In genomic region chr12:73705097-73705690, GRCm38 (mm10) we compare ENCODE assay signal across 10 mouse cellular contexts.
DNase-seq lines count a peak whose midpoint lies in the region; ATAC-seq and TF ChIP-seq lines count a peak whose summit lies in the region.
"Had no signal": no experiment of that assay in that cellular context is flagged by ENCODE, and none has a peak within 500 bp of the region (broad histone marks: within the 10 kb centered on the region; RNA-seq: fewer than 3 reads in every experiment).

No protein-coding gene starts in this region.

- H3K27ac ChIP-seq in heart, embryonic 11.5 days (ENCODE audit: low read depth, low read length), result no peak overlapping the region
- no peak overlapping the region for H3K27ac ChIP-seq in embryonic facial prominence, embryonic 11.5 days (replicated peaks; ENCODE audit: low read depth, low read length)
- H3K27ac ChIP-seq in hindbrain, postnatal 0 days, result no peak overlapping the region
- no peak overlapping the region for H3K27ac ChIP-seq in limb, embryonic 13.5 days
- H3K27ac ChIP-seq: heart, embryonic 15.5 days had no signal

- H3K36me3 ChIP-seq in heart, embryonic 11.5 days (ENCODE audit: control insufficient read depth, insufficient read depth, low read length), result no peaks in the 10 kb centered on the region
- H3K36me3 ChIP-seq in embryonic facial prominence, embryonic 11.5 days (replicated peaks; ENCODE audit: control insufficient read depth, insufficient read depth, low read depth, low read length), result no peaks in the 10 kb centered on the region
- no peaks in the 10 kb centered on the region for H3K36me3 ChIP-seq in hindbrain, postnatal 0 days (ENCODE audit: insufficient read depth, low read length)
- H3K36me3 ChIP-seq in limb, embryonic 13.5 days, result no peaks in the 10 kb centered on the region
- H3K36me3 ChIP-seq: G1E; heart, embryonic 15.5 days had no signal

- H3K4me2 ChIP-seq in heart, embryonic 11.5 days, result no peak overlapping the region
- H3K4me2 ChIP-seq in embryonic facial prominence, embryonic 11.5 days (ENCODE audit: low read depth, low read length), result no peak overlapping the region
- no peak overlapping the region for H3K4me2 ChIP-seq in hindbrain, postnatal 0 days (ENCODE audit: low read depth, low read length)
- peak overlapping the region; percentile 21 for H3K4me2 ChIP-seq in limb, embryonic 13.5 days (replicated peaks)
- H3K4me2 ChIP-seq: heart, embryonic 15.5 days had no signal

- H3K27me3 ChIP-seq in heart, embryonic 11.5 days (ENCODE audit: control insufficient read depth, insufficient read depth, low read length), result no peaks in the 10 kb centered on the region
- no peaks in the 10 kb centered on the region for H3K27me3 ChIP-seq in embryonic facial prominence, embryonic 11.5 days (ENCODE audit: control insufficient read depth, insufficient read depth, low read length)
- H3K27me3 ChIP-seq in hindbrain, postnatal 0 days (ENCODE audit: insufficient read depth, low read length), result no peaks in the 10 kb centered on the region
- H3K27me3 ChIP-seq in limb, embryonic 13.5 days, result 0 out of 2 replicates have a peak, but pooled peaks cover 9% of the 10 kb centered on the region
- H3K27me3 ChIP-seq: heart, embryonic 15.5 days had no signal

- H3K9me3 ChIP-seq in heart, embryonic 11.5 days (replicated peaks; ENCODE audit: control insufficient read depth, low read length), result no peaks in the 10 kb centered on the region
- no peaks in the 10 kb centered on the region for H3K9me3 ChIP-seq in embryonic facial prominence, embryonic 11.5 days (replicated peaks; ENCODE audit: control insufficient read depth, low read length)
- H3K9me3 ChIP-seq in hindbrain, postnatal 0 days (ENCODE audit: low read length), result no peaks in the 10 kb centered on the region
- no peaks in the 10 kb centered on the region for H3K9me3 ChIP-seq in limb, embryonic 13.5 days
- H3K9me3 ChIP-seq: heart, embryonic 15.5 days had no signal

- H3K4me1 ChIP-seq in heart, embryonic 11.5 days (ENCODE audit: control insufficient read depth, insufficient read depth, low read length), result peaks cover 17% of the 10 kb centered on the region
- no peaks in the 10 kb centered on the region for H3K4me1 ChIP-seq in embryonic facial prominence, embryonic 11.5 days (ENCODE audit: control insufficient read depth, insufficient read depth, low read length)
- H3K4me1 ChIP-seq in hindbrain, postnatal 0 days (ENCODE audit: insufficient read depth, low read length), result no peaks in the 10 kb centered on the region
- H3K4me1 ChIP-seq in limb, embryonic 13.5 days, result peaks cover 22% of the 10 kb centered on the region

- WGBS in heart, embryonic 11.5 days (ENCODE audit: insufficient replicate concordance), result 48% methylated on average over 7 of the region's 7 CpGs
- 48% methylated on average over 7 of the region's 7 CpGs for WGBS in embryonic facial prominence, embryonic 11.5 days
- 42% methylated on average over 7 of the region's 7 CpGs for WGBS in hindbrain, postnatal 0 days
- 22% methylated on average over 7 of the region's 7 CpGs for WGBS in limb, embryonic 13.5 days

- no peak overlapping the region for H3K4me3 ChIP-seq in heart, embryonic 11.5 days (ENCODE audit: low read depth, low read length)
- H3K4me3 ChIP-seq in embryonic facial prominence, embryonic 11.5 days (ENCODE audit: low read depth, low read length), result no peak overlapping the region
- no peak overlapping the region for H3K4me3 ChIP-seq in hindbrain, postnatal 0 days (ENCODE audit: low read length)
- no peak overlapping the region for H3K4me3 ChIP-seq in limb, embryonic 13.5 days
- H3K4me3 ChIP-seq: heart, embryonic 15.5 days had no signal

- ATAC-seq in heart, embryonic 11.5 days (replicated peaks; ENCODE audit: insufficient number of reproducible peaks, low FRiP score, low TSS enrichment), result no peak
- ATAC-seq in embryonic facial prominence, embryonic 11.5 days (replicated peaks; ENCODE audit: insufficient number of reproducible peaks, low FRiP score, low TSS enrichment, low read depth), result no peak
- ATAC-seq in hindbrain, postnatal 0 days, result peak; percentile 60
- ATAC-seq in limb, embryonic 13.5 days (ENCODE audit: low FRiP score, low read depth), result no peak
- ATAC-seq in neutrophil, adult 5-6 weeks (ENCODE audit: extremely low read depth, insufficient number of reproducible peaks, low FRiP score, poor library complexity, severe bottlenecking), result peak; percentile 60

- peak; percentile 88 for TF ChIP-seq CTCF in hindbrain, postnatal 0 days (IDR thresholded peaks at IDR 0.05; ENCODE audit: low read depth)

- H3K9ac ChIP-seq in heart, embryonic 11.5 days (ENCODE audit: low read depth, low read length), result no peak overlapping the region
- H3K9ac ChIP-seq in embryonic facial prominence, embryonic 11.5 days (replicated peaks; ENCODE audit: low read length), result no peak overlapping the region
- H3K9ac ChIP-seq in hindbrain, postnatal 0 days (replicated peaks; ENCODE audit: low read length), result no peak overlapping the region
- no peak overlapping the region for H3K9ac ChIP-seq in limb, embryonic 13.5 days
- H3K9ac ChIP-seq: heart, embryonic 15.5 days had no signal

- DNase-seq in heart, adult 18-20 months, result peak; percentile 45 to 79
- DNase-seq in 3T3-L1 (ENCODE audit: low read depth, low spot score), result peak; percentile 84
- peak; percentile 72 for DNase-seq in adrenal gland, postnatal 10 days
- peak; percentile 73 for DNase-seq in embryonic facial prominence, embryonic 11.5 days (ENCODE audit: low spot score)
- peak; percentile 88 for DNase-seq in hindbrain, postnatal 0 days (ENCODE audit: low spot score)

Comparison
In these comparisons a context has a peak if more than half of its experiments do, and no peak if none do; other contexts are left out.
1. ATAC-seq: peak in hindbrain, postnatal 0 days (single experiment) and neutrophil, adult 5-6 weeks (single experiment); none in heart, embryonic 11.5 days (single experiment), embryonic facial prominence, embryonic 11.5 days (single experiment) and limb, embryonic 13.5 days (single experiment).
2. Peak in every context shown above with its lines, with median percentiles within 50 percentile points of each other: DNase-seq.